Mouse (Mus musculus): Measurements from ENCODE around the gene Rnaset2a.
A peak's percentile ranks its signal among the peaks of the same experiment; 100 is the strongest.
"Not testable (repeated sequence)": the region's sequence is repeated elsewhere in the genome, so short reads cannot be mapped to it uniquely, and the experiment has no call there.

Rnaset2a gene

GRCm38 (mm10) chr17:8147439-8148316, at the start of gene Rnaset2a, which contains the start of gene Gm49673:
TSS of gene Rnaset2a (minus strand) at chr17:8148097.
TSS of gene Gm49673 (minus strand) at chr17:8147788.
- DNase-seq (ENCODE audit: low spot score): not testable (repeated sequence)

GRCm38 (mm10) chr17:8197652-8198051, 49.8 kb upstream of the Rnaset2a start:
- no peak for DNase-seq (ENCODE audit: low spot score)

- no peak for DNase-seq (ENCODE audit: low spot score)
Observed at GRCm38 (mm10) chr17:8195685-8196376, 47.9 kb upstream of the Rnaset2a start.

- DNase-seq (ENCODE audit: low spot score): no peak
Observed at GRCm38 (mm10) chr17:8193678-8194077, 45.8 kb upstream of the Rnaset2a start.

- DNase-seq (ENCODE audit: low spot score): no peak
Observed at GRCm38 (mm10) chr17:8184217-8184616, 36.3 kb upstream of the Rnaset2a start.

- DNase-seq (ENCODE audit: low spot score): no peak
Observed at GRCm38 (mm10) chr17:8183815-8184214, 35.9 kb upstream of the Rnaset2a start.

- DNase-seq (ENCODE audit: low spot score): no peak
Observed at GRCm38 (mm10) chr17:8177090-8177489, 29.2 kb upstream of the Rnaset2a start.

- no peak for DNase-seq (ENCODE audit: low spot score)
Observed at GRCm38 (mm10) chr17:8171081-8171480, 23.2 kb upstream of the Rnaset2a start.

GRCm38 (mm10) chr17:8170331-8170730, 22.4 kb upstream of the Rnaset2a start:
- no peak for DNase-seq (ENCODE audit: low spot score)

GRCm38 (mm10) chr17:8167436-8167835, 19.5 kb upstream of the Rnaset2a start:
- DNase-seq (ENCODE audit: low spot score): not testable (repeated sequence)

- not testable (repeated sequence) for DNase-seq (ENCODE audit: low spot score)
Observed at GRCm38 (mm10) chr17:8166454-8166853, 18.6 kb upstream of the Rnaset2a start.

GRCm38 (mm10) chr17:8165977-8166376, 18.1 kb upstream of the Rnaset2a start:
- not testable (repeated sequence) for DNase-seq (ENCODE audit: low spot score)

GRCm38 (mm10) chr17:8165608-8165945, 17.7 kb upstream of the Rnaset2a start:
- DNase-seq (ENCODE audit: low spot score): not testable (repeated sequence)

- DNase-seq (ENCODE audit: low spot score): peak; percentile 56
Observed at GRCm38 (mm10) chr17:8164701-8165607, 17.1 kb upstream of the Rnaset2a start, which contains the start of gene Fgfr1op. TSS of gene Fgfr1op (plus strand) at chr17:8165501.

GRCm38 (mm10) chr17:8160969-8161368, 13.1 kb upstream of the Rnaset2a start:
- DNase-seq (ENCODE audit: low spot score): not testable (repeated sequence)

GRCm38 (mm10) chr17:8158627-8159026, 10.7 kb upstream of the Rnaset2a start:
- DNase-seq (ENCODE audit: low spot score): not testable (repeated sequence)

- not testable (repeated sequence) for DNase-seq (ENCODE audit: low spot score)
Observed at GRCm38 (mm10) chr17:8155982-8156381, 8.1 kb upstream of the Rnaset2a start.

- not testable (repeated sequence) for DNase-seq (ENCODE audit: low spot score)
Observed at GRCm38 (mm10) chr17:8155010-8155409, 7.1 kb upstream of the Rnaset2a start.

- DNase-seq (ENCODE audit: low spot score): not testable (repeated sequence)
Observed at GRCm38 (mm10) chr17:8146931-8147330, 966 bp downstream of the Rnaset2a start.

GRCm38 (mm10) chr17:8143802-8144673, 3.9 kb downstream of the Rnaset2a start:
- DNase-seq (ENCODE audit: low spot score): not testable (repeated sequence)

- not testable (repeated sequence) for DNase-seq (ENCODE audit: low spot score)
Observed at GRCm38 (mm10) chr17:8140210-8140609, 7.7 kb downstream of the Rnaset2a start.
